Mouse (Mus musculus) forebrain, postnatal 0 days (tissue): ENCODE measurements around the gene Phf1. TPM values are rescaled to one million over a fixed set of nuclear protein-coding genes. Genes with fewer than 3 reads are reported as not detected.
A peak's percentile ranks its signal among the peaks of the same experiment; 100 is the strongest.
"Not testable (repeated sequence)": the region's sequence is repeated elsewhere in the genome, so short reads cannot be mapped to it uniquely, and the experiment has no call there.

Source experiments
- ATAC-seq: fragments of 200-750 bp; cut with Nextera tagmentation; 2 replicates; pipeline ENCODE4 v1.8.0; 2017; ENCODE audit warnings: mild to moderate bottlenecking, moderate library complexity
- DNase-seq: peaks from one replicate; pipeline ENCODE4 v3.0.0-alpha.2; 2015
- H3K27ac ChIP-seq: fragments of 300-500 bp; sonication (generic); 2 replicates; pipeline ENCODE4 v1.5.1; 2014; ENCODE audit warnings: low read depth, mild to moderate bottlenecking, antibody characterized with exemption, low read length, moderate library complexity, mixed read lengths
- H3K27me3 ChIP-seq: fragments of 300-500 bp; sonication (generic); 2 replicates; pipeline ENCODE4 v1.6.1; 2014; ENCODE audit warnings: mild to moderate bottlenecking, low read length, mixed read lengths; ENCODE audit not compliant: insufficient read depth
- H3K36me3 ChIP-seq: fragments of 300-500 bp; sonication (generic); 2 replicates; pipeline ENCODE4 v1.6.1; 2014; ENCODE audit warnings: mild to moderate bottlenecking, moderate library complexity; ENCODE audit not compliant: insufficient read depth
- H3K4me1 ChIP-seq: fragments of 300-500 bp; sonication (generic); 2 replicates; pipeline ENCODE4 v1.6.1; 2014; ENCODE audit warnings: antibody characterized with exemption; ENCODE audit not compliant: insufficient read depth
- H3K4me2 ChIP-seq: fragments of 300-500 bp; sonication (generic); 2 replicates; pipeline ENCODE4 v1.6.1; 2014; ENCODE audit warnings: low read depth, mild to moderate bottlenecking, moderate library complexity
- H3K4me3 ChIP-seq: fragments of 300-500 bp; sonication (generic); 2 replicates; pipeline ENCODE4 v1.5.1; 2014; ENCODE audit warnings: low read depth, low read length, mixed read lengths
- H3K9ac ChIP-seq: fragments of 300-500 bp; sonication (generic); 2 replicates; pipeline ENCODE4 v1.6.1; 2014; ENCODE audit warnings: mild to moderate bottlenecking
- H3K9me3 ChIP-seq: fragments of 300-500 bp; sonication (generic); 2 replicates; pipeline ENCODE4 v1.6.1; 2016; ENCODE audit warnings: low read length
- CTCF ChIP-seq: sonication (generic); IDR thresholded peaks from 2 replicates; pipeline ENCODE4 v1.5.1; 2016; ENCODE audit warnings: antibody characterized with exemption, control low read depth, low read depth
- WGBS: fragments of 180-500 bp; shearing (Covaris S2); extraction: QIAGEN DNeasy Blood & Tissue Kit; methylation state at CpG from one replicate; pipeline ENCODE4 v1.1.7; 2014; 5-methylcytosine and 5-hydroxymethylcytosine counted together
- polyA plus RNA-seq: library from polyadenylated mRNA; unstranded; fragments of >200 nt; fragmentation: Nextera tagmentation; extraction: Ambion mirVana; gene quantifications from 2 replicates; pipeline ENCODE4 v1.2.1, GENCODE M21; 2015
- total RNA-seq: library from RNA; depleted of rRNA; stranded (reverse); fragments of >200 nt; gene quantifications from 2 replicates; pipeline ENCODE4 v1.2.3, GENCODE M21; 2014

Gene Phf1
- total and polyA plus RNA-seq, 2 experiments from 2014 or later: 24.1 to 35.4 TPM

DNA sequence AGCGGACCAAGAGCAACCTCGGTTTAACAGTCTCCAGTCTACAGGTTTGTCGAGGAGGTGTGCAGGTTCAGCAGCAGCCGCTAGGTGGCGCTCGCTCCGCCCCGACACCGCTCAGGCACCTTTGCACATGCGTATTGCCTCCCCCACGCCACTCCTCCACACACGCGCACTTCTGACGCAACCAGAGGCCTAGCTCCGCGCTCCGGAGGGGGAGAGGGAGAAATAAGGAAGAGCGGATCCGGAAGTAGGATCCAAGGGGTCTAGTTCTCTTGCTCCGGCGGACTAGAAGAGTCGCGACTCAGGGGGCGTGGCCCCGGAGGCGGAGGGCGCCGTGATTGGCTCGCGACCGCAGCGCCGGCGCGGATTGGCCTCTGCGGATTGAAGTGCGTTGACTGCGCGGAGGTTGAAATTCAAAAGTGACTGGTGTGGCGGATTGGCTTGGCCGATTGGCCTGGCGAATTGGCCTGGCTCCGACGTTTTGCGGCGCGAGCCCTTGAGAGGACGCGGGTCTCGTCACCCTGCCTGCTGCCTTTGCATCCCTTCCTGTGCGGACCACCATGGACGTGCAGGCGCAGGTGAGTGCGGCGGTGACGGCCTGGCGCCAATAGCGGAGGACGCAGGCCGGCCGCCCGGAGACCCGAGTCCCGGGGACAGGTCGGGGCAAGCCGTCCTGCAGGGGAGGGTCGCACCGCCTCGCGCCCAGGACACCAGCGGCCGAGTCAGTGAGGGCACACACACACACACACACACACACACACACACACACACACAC, 16.0 kb upstream of the Phf1 start, which contains the start of gene Kifc5b:
Kifc5b (plus strand) TSS at position 381 of the 772 bp plus-strand sequence.
- ATAC-seq (peak; percentile 99), DNase-seq (peak; percentile 100)
- Histone ChIP-seq H3K9ac (peak within 1 kb of the TSS; percentile 35; the same call in 1 of the 2 replicates), H3K4me1 (no peaks in the 10 kb centered on the region), H3K27me3 (no peaks in the 10 kb centered on the region), H3K9me3 (no peaks in the 10 kb centered on the region), H3K4me3 (peak within 1 kb of the TSS; percentile 54), H3K4me2 (peak within 1 kb of the TSS; percentile 74), H3K27ac (no peak within 1 kb of the TSS), H3K36me3 (no peaks in the 10 kb centered on the region)
- WGBS: 2% methylated on average over 68 of the region's 72 CpGs
- peak; percentile 100 for TF ChIP-seq CTCF

DNA sequence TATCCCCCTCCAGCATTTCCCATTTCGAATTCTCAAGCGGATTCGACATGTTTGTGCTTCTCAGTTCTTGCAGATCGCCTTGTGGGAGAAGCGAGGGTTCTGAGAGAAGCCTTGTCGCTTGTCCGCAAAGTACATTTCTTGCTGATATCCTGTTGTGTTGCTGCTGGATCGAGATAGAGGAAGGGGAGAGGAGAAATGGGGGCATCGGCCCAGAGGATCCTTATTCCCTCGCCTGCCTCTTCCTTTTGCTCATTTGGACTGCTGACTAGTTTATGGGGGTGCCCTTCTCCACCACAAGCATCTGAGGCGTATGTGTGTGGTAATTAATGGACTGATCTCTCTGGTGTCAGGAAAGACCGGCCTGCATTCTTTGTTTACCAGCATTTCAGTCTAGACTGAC, 15.3 kb upstream of the Phf1 start:
- H3K27me3 ChIP-seq, ATAC-seq, DNase-seq, H3K9me3 ChIP-seq, H3K27ac ChIP-seq, H3K4me1 ChIP-seq, H3K36me3 ChIP-seq: not testable (repeated sequence)
- peak overlapping the region; percentile 54 for H3K4me3 ChIP-seq
- H3K9ac ChIP-seq: 0 out of 2 replicates have a peak overlapping the region, but pooled peaks have one; percentile 35
- H3K4me2 ChIP-seq: peak overlapping the region; percentile 74
- under 1% methylated on average over 12 of the region's 12 CpGs for WGBS

DNA sequence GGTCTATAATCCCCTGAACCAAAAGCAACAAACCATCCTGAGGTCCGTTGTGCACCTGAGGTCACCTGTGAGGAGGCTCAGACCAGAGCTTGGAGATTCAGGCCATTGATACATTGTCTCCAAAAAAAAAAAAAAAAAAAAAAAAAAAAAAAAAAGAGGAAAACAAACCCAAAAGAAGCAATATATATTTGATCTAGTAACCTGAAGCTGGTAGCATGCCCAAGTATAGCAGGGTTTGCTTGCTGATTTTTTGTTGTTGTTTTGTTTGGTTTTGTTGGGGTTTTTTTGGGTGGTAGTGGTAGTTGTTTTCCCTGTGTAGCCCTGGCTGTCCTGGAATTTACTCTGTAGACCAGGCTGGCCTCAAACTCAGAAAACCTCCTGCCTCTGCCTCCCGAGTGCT, 14.5 kb upstream of the Phf1 start:
- no peak for TF ChIP-seq CTCF
- Histone ChIP-seq H3K27me3 (no peaks in the 10 kb centered on the region), H3K9me3 (no peaks in the 10 kb centered on the region), H3K36me3 (no peaks in the 10 kb centered on the region), H3K4me2 (no peak overlapping the region), H3K4me1 (no peaks in the 10 kb centered on the region), H3K27ac (no peak overlapping the region), H3K4me3 (no peak overlapping the region), H3K9ac (no peak overlapping the region)
- ATAC-seq (no peak), DNase-seq (no peak)
- 74% methylated on average over 2 of the region's 2 CpGs for WGBS

DNA sequence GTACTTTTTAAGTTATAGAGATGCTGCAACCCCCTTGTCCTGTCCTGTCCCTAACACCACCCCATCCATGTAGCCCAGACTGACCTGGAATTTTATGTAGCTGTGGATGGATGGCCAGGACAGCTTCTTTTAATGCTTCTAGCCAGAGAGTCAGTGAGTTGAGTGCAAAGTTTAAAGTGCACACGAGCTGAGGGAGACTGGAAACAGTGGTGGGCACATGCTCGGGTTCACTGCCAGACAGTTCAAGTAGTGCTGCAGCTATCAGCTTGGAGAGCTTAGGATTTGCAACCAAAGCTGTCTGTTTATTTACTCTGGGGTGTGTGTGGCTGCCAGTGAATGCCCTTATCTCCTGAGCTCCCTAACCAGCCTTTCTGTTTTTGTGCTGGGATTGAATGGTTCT, 13.3 kb upstream of the Phf1 start:
- not testable (repeated sequence) for ATAC-seq, H3K9ac ChIP-seq, H3K27me3 ChIP-seq, H3K27ac ChIP-seq, H3K4me1 ChIP-seq, H3K9me3 ChIP-seq, DNase-seq, H3K36me3 ChIP-seq, H3K4me3 ChIP-seq, H3K4me2 ChIP-seq
- WGBS: 81% methylated on average over 2 of the region's 2 CpGs

DNA sequence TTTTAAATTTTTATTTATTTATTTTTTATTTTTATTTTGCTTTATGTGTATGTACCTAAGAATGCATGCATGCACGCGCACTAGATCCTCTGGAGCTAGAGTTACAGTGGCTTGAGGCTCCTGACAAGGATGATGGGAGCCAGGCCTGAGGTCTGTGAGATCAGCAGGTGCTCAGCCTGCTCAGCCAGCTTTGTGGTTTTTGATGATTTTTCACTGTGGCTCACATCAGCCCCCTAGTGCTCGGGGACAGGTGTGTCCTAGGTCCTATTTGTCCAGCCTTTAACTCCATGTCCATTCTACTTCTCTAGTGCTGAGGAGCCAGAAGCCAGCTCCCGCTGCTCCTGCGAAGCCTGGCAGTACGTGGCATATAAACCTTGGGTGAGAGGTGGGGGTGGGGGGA, 10.5 kb upstream of the Phf1 start:
- H3K9ac ChIP-seq, H3K27me3 ChIP-seq, H3K4me1 ChIP-seq, H3K4me3 ChIP-seq, H3K4me2 ChIP-seq, H3K36me3 ChIP-seq, H3K27ac ChIP-seq, ATAC-seq, H3K9me3 ChIP-seq, DNase-seq: not testable (repeated sequence)
- 95% methylated on average over 5 of the region's 6 CpGs for WGBS

- H3K4me2 ChIP-seq, H3K36me3 ChIP-seq, H3K27me3 ChIP-seq, DNase-seq, H3K27ac ChIP-seq, H3K9me3 ChIP-seq, ATAC-seq, H3K9ac ChIP-seq, H3K4me1 ChIP-seq, H3K4me3 ChIP-seq: not testable (repeated sequence)
- 98% methylated on average over 9 of the region's 9 CpGs for WGBS
These were observed 7.4 kb upstream of the Phf1 start for GRCm38 (mm10) chr17:26925414-26925813.

GRCm38 (mm10) chr17:26931795-26932194, 1.1 kb upstream of the Phf1 start:
- H3K27me3 ChIP-seq, ATAC-seq, H3K9ac ChIP-seq, H3K4me3 ChIP-seq, H3K4me2 ChIP-seq, H3K9me3 ChIP-seq, H3K27ac ChIP-seq, H3K4me1 ChIP-seq: not testable (repeated sequence)
- 63% methylated on average over 7 of the region's 7 CpGs for WGBS
- DNase-seq: peak; percentile 54
- H3K36me3 ChIP-seq: peaks cover 22% of the 10 kb centered on the region
- TF ChIP-seq CTCF: peak; percentile 65
